Mouse (Mus musculus): ENCODE results near the gene Matn1. TPM values are rescaled to one million over a fixed set of nuclear protein-coding genes. Genes with fewer than 3 reads are reported as not detected.

Gene Matn1
- polyA plus RNA-seq, 1 experiment from 2014 or later, result 0.61 TPM

- no peaks in the 10 kb centered on the region for H3K9me3 ChIP-seq
- H3K4me3 ChIP-seq, result no peak overlapping the region
- H3K4me2 ChIP-seq, result no peak overlapping the region
- no peak for ATAC-seq (ENCODE audit: borderline replicate concordance, extremely low read depth, low FRiP score, low TSS enrichment)
- H3K4me1 ChIP-seq, result no peaks in the 10 kb centered on the region
- H3K27ac ChIP-seq, result no peak overlapping the region
- H3K27me3 ChIP-seq, result no peaks in the 10 kb centered on the region
- H3K9ac ChIP-seq, result no peak overlapping the region
- H3K36me3 ChIP-seq, result no peaks in the 10 kb centered on the region
- 57% methylated on average over 17 of the region's 17 CpGs for WGBS
Observed at GRCm38 (mm10) chr4:130909167-130909874, 34.9 kb upstream of the Matn1 start.

GRCm38 (mm10) chr4:130910666-130911065 is 33.5 kb upstream of the Matn1 start:
- ATAC-seq (ENCODE audit: borderline replicate concordance, extremely low read depth, low FRiP score, low TSS enrichment), result no peak
- no peaks in the 10 kb centered on the region for H3K4me1 ChIP-seq
- H3K9me3 ChIP-seq, result no peaks in the 10 kb centered on the region
- no peak overlapping the region for H3K9ac ChIP-seq
- no peak overlapping the region for H3K4me3 ChIP-seq
- H3K27me3 ChIP-seq, result no peaks in the 10 kb centered on the region
- H3K36me3 ChIP-seq, result no peaks in the 10 kb centered on the region
- no peak overlapping the region for H3K27ac ChIP-seq
- WGBS, result 20% methylated on average over 7 of the region's 7 CpGs
- no peak overlapping the region for H3K4me2 ChIP-seq

DNA sequence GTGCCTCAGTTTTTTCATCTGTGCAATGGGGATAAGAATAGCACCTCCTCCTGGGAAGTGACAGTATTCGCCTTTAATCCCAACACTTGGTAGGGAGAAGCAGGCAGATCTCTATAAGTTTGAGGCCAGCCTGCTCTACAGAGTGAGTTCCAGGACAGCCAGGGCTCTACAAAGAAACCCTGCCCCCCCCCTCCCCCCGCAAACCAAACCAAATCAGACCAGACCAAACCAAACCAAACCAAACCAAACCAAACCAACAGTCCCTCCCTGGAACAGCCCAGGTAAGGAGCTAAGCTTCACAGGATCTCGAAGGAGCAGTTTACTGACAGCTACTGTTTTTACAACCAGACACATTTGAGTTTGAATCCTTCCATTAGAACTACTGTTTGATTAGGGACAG is 31.6 kb upstream of the Matn1 start:
- Histone ChIP-seq H3K4me1 (no peaks in the 10 kb centered on the region), H3K4me3 (no peak overlapping the region), H3K36me3 (no peaks in the 10 kb centered on the region), H3K4me2 (no peak overlapping the region), H3K9ac (no peak overlapping the region), H3K27ac (no peak overlapping the region), H3K9me3 (no peaks in the 10 kb centered on the region), H3K27me3 (no peaks in the 10 kb centered on the region)
- 83% methylated on average over 3 of the region's 3 CpGs for WGBS
- ATAC-seq (ENCODE audit: borderline replicate concordance, extremely low read depth, low FRiP score, low TSS enrichment), result no peak

- H3K9me3 ChIP-seq, result no peaks in the 10 kb centered on the region
- H3K4me1 ChIP-seq, result no peaks in the 10 kb centered on the region
- no peaks in the 10 kb centered on the region for H3K36me3 ChIP-seq
- H3K27me3 ChIP-seq, result no peaks in the 10 kb centered on the region
- H3K4me2 ChIP-seq, result no peak within 1 kb of the TSS
- 61% methylated on average over 11 of the region's 11 CpGs for WGBS
- no peak for ATAC-seq (ENCODE audit: borderline replicate concordance, extremely low read depth, low FRiP score, low TSS enrichment)
- H3K27ac ChIP-seq, result no peak within 1 kb of the TSS
- no peak within 1 kb of the TSS for H3K4me3 ChIP-seq
- H3K9ac ChIP-seq, result no peak within 1 kb of the TSS
Observed at GRCm38 (mm10) chr4:130913077-130913476, 31.1 kb upstream of the Matn1 start, which contains the start of gene Laptm5. TSS of gene Laptm5 (plus strand) at chr4:130913125.

DNA sequence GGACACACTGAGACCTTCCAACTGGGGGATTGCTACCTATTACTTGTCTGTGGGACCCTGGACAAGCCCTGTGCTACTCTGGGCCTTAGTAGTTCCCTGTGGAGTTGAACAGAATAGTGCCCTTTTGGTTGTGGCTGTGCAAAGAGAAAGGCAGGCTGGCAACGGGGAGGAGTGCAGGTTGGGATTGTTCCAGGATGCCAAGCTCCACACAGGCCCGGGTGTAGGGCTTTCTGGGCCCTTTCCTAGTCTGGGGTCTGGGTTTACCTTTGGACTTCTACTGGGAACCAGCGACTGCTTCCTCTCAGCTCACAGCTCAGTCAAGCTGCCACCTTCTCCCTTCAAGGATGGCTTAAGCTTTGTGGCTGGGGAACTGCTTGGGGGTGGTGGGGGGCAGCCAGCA is 30.7 kb upstream of the Matn1 start:
- Histone ChIP-seq H3K4me2 (no peak overlapping the region), H3K27me3 (no peaks in the 10 kb centered on the region), H3K9me3 (no peaks in the 10 kb centered on the region), H3K9ac (no peak overlapping the region), H3K4me3 (no peak overlapping the region), H3K4me1 (no peaks in the 10 kb centered on the region), H3K36me3 (no peaks in the 10 kb centered on the region), H3K27ac (no peak overlapping the region)
- 79% methylated on average over 3 of the region's 3 CpGs for WGBS
- ATAC-seq (ENCODE audit: borderline replicate concordance, extremely low read depth, low FRiP score, low TSS enrichment), result no peak

DNA sequence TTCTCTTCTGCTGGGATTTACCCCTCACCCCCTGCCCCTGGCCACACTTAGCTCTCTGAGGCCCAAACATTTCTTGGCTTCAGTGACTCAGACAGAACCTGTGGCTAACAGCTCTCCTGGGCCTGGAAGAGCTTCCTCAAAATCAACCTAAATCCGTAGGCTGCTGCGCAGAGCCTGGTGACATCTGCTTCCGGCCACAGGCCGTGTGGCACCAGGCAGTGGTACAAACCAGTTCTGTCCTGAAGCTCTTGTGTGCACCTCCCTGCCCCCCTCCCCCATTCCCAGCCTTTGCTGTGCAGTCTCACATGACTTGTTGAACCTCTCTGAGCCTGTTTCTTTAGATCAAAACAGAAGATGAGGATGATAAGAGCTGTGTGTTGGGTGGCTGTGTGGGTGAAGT is 30.2 kb upstream of the Matn1 start:
- no peak overlapping the region for H3K27ac ChIP-seq
- 83% methylated on average over 4 of the region's 4 CpGs for WGBS
- H3K27me3 ChIP-seq, result no peaks in the 10 kb centered on the region
- H3K36me3 ChIP-seq, result no peaks in the 10 kb centered on the region
- no peaks in the 10 kb centered on the region for H3K4me1 ChIP-seq
- H3K9me3 ChIP-seq, result no peaks in the 10 kb centered on the region
- H3K4me3 ChIP-seq, result no peak overlapping the region
- no peak; the same call in 1 of the 2 replicates for ATAC-seq (ENCODE audit: borderline replicate concordance, extremely low read depth, low FRiP score, low TSS enrichment)
- H3K4me2 ChIP-seq, result no peak overlapping the region
- no peak overlapping the region for H3K9ac ChIP-seq

GRCm38 (mm10) chr4:130914527-130914926 is 29.7 kb upstream of the Matn1 start:
- Histone ChIP-seq H3K27me3 (no peaks in the 10 kb centered on the region), H3K27ac (no peak overlapping the region), H3K4me1 (peaks cover under 1% of the 10 kb centered on the region), H3K9me3 (no peaks in the 10 kb centered on the region), H3K9ac (no peak overlapping the region), H3K4me2 (no peak overlapping the region), H3K4me3 (no peak overlapping the region), H3K36me3 (no peaks in the 10 kb centered on the region)
- ATAC-seq (ENCODE audit: borderline replicate concordance, extremely low read depth, low FRiP score, low TSS enrichment), result no peak
- WGBS, result 47% methylated on average over 7 of the region's 7 CpGs

DNA sequence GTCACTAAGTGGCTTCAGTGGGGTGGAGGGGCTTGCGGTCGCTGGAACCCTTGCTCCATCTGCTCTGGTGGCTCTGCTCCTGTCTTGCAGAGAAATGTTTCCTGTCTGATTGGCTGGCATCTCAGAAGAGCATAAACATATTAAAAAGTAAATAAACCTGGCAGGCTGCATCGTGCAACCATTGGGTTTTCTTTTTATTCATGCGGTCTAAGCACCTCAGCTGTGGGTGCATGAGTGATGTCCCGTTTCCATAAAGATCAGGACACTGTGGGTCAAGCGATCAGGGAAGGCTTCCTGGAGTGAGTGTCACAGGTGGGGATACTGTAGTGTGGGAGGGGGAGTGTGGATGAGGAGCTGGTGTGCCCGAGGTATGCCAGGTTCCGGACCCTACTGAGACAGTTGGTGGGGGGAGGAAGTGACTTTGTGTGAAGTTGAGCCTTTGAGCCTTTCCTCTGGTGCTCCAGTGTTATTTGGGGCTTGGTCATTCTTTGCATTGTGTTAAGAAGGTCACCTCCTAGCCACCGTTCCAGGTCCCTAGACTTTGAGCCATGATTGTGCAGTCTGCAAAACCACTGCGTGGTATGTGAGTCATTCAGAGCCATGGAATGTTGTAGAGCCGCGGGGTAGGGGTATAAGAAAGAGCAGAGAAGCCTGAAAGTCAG is 29.0 kb upstream of the Matn1 start:
- Histone ChIP-seq H3K9ac (no peak overlapping the region), H3K27ac (no peak overlapping the region), H3K36me3 (no peaks in the 10 kb centered on the region), H3K9me3 (no peaks in the 10 kb centered on the region), H3K4me3 (no peak overlapping the region), H3K4me2 (no peak overlapping the region), H3K4me1 (peaks cover 5% of the 10 kb centered on the region), H3K27me3 (no peaks in the 10 kb centered on the region)
- ATAC-seq (ENCODE audit: borderline replicate concordance, extremely low read depth, low FRiP score, low TSS enrichment), result no peak
- WGBS, result 45% methylated on average over 12 of the region's 12 CpGs

- WGBS, result 64% methylated on average over 7 of the region's 7 CpGs
- Histone ChIP-seq H3K27ac (no peak overlapping the region), H3K9me3 (no peaks in the 10 kb centered on the region), H3K4me2 (no peak overlapping the region), H3K36me3 (no peaks in the 10 kb centered on the region), H3K4me1 (peaks cover 5% of the 10 kb centered on the region), H3K9ac (no peak overlapping the region), H3K27me3 (no peaks in the 10 kb centered on the region), H3K4me3 (no peak overlapping the region)
- ATAC-seq (ENCODE audit: borderline replicate concordance, extremely low read depth, low FRiP score, low TSS enrichment), result no peak
Observed at GRCm38 (mm10) chr4:130915668-130916035, 28.5 kb upstream of the Matn1 start.

GRCm38 (mm10) chr4:130916639-130917038 is 27.5 kb upstream of the Matn1 start:
- ATAC-seq (ENCODE audit: borderline replicate concordance, extremely low read depth, low FRiP score, low TSS enrichment), result no peak
- H3K4me3 ChIP-seq, result no peak overlapping the region
- no peaks in the 10 kb centered on the region for H3K27me3 ChIP-seq
- 68% methylated on average over 7 of the region's 7 CpGs for WGBS
- H3K27ac ChIP-seq, result no peak overlapping the region
- no peak overlapping the region for H3K4me2 ChIP-seq
- no peak overlapping the region for H3K9ac ChIP-seq
- H3K4me1 ChIP-seq, result peaks cover 5% of the 10 kb centered on the region
- no peaks in the 10 kb centered on the region for H3K36me3 ChIP-seq
- no peaks in the 10 kb centered on the region for H3K9me3 ChIP-seq

DNA sequence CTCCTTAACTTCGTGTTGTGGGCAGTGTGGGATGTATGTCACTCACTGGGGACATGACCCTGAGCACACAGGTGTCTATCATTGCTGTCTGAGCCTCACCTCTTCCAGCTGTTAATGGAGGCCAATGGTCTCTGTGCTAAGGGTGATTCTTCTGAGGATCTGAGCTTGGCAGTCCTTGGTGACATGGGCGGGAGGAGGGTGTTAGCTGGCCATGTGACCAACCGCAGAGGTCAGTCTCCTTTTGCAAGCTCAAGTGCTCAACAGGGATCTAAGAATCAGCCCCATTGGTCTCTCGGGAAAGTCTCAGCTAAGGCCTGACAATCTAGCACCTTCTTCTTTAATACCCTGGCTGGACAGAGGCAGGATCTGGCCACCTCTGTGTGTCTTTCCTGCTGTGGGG is 26.6 kb upstream of the Matn1 start:
- Histone ChIP-seq H3K9ac (no peak overlapping the region), H3K27ac (no peak overlapping the region), H3K4me1 (peaks cover 5% of the 10 kb centered on the region), H3K36me3 (no peaks in the 10 kb centered on the region), H3K27me3 (no peaks in the 10 kb centered on the region), H3K4me2 (no peak overlapping the region), H3K4me3 (no peak overlapping the region), H3K9me3 (no peaks in the 10 kb centered on the region)
- WGBS, result 63% methylated on average over 4 of the region's 4 CpGs
- ATAC-seq (ENCODE audit: borderline replicate concordance, extremely low read depth, low FRiP score, low TSS enrichment), result no peak

GRCm38 (mm10) chr4:130918805-130919749 is 25.1 kb upstream of the Matn1 start:
- Histone ChIP-seq H3K9me3 (no peaks in the 10 kb centered on the region), H3K36me3 (no peaks in the 10 kb centered on the region), H3K4me3 (no peak overlapping the region), H3K4me1 (peaks cover 5% of the 10 kb centered on the region), H3K9ac (no peak overlapping the region), H3K4me2 (no peak overlapping the region), H3K27ac (no peak overlapping the region), H3K27me3 (no peaks in the 10 kb centered on the region)
- WGBS, result 60% methylated on average over 10 of the region's 10 CpGs
- ATAC-seq (ENCODE audit: borderline replicate concordance, extremely low read depth, low FRiP score, low TSS enrichment), result no peak

All from lung, embryonic 15.5 days (tissue).